Mouse (Mus musculus): Measurements from ENCODE around the gene E130116L18Rik. TPM values are rescaled to one million over a fixed set of nuclear protein-coding genes. Genes with fewer than 3 reads are reported as not detected.

The E130116L18Rik gene
- polyA plus RNA-seq (2014; fragmentation: Nextera tagmentation; extraction: Ambion mirVana), result not detected in 2 replicates

GRCm38 (mm10) chr5:25222752-25223702, at the start of gene E130116L18Rik:
Gene E130116L18Rik (minus strand): TSS chr5:25223153.
- peak; percentile 93 for DNase-seq (ENCODE audit: low spot score)
- Histone ChIP-seq H3K9me3 (ENCODE audit: control insufficient read depth, low read length) (no peaks in the 10 kb centered on the region), H3K36me3 (ENCODE audit: control insufficient read depth, insufficient read depth, low read length) (no peaks in the 10 kb centered on the region; the same call in 1 of the 2 replicates), H3K27ac (replicated peaks; ENCODE audit: low read depth, low read length) (0 out of 2 replicates have a peak within 1 kb of the TSS, but pooled peaks have one; percentile 36), H3K27me3 (ENCODE audit: control insufficient read depth, insufficient read depth, low read length) (no peaks in the 10 kb centered on the region), H3K4me1 (ENCODE audit: control insufficient read depth, insufficient read depth, low read length) (no peaks in the 10 kb centered on the region), H3K4me3 (ENCODE audit: low read depth, low read length) (peak within 1 kb of the TSS; percentile 57), H3K9ac (ENCODE audit: low read length) (peak within 1 kb of the TSS; percentile 87), H3K4me2 (ENCODE audit: low read depth, severe bottlenecking) (peak within 1 kb of the TSS; percentile 64)
- ATAC-seq (ENCODE audit: insufficient number of reproducible peaks, low FRiP score, low TSS enrichment, low read depth), result peak; percentile 95
- WGBS, result 6% methylated on average over 63 of the region's 72 CpGs

GRCm38 (mm10) chr5:25268258-25268888, 45.4 kb upstream of the E130116L18Rik start:
- H3K27ac ChIP-seq (replicated peaks; ENCODE audit: low read depth, low read length), result no peak overlapping the region
- no peaks in the 10 kb centered on the region for H3K27me3 ChIP-seq (ENCODE audit: control insufficient read depth, insufficient read depth, low read length)
- peaks cover 4% of the 10 kb centered on the region; the same call in 1 of the 2 replicates for H3K36me3 ChIP-seq (ENCODE audit: control insufficient read depth, insufficient read depth, low read length)
- ATAC-seq (ENCODE audit: insufficient number of reproducible peaks, low FRiP score, low TSS enrichment, low read depth) (no peak), DNase-seq (ENCODE audit: low spot score) (no peak)
- WGBS, result 95% methylated on average over 4 of the region's 4 CpGs
- no peak overlapping the region for H3K9ac ChIP-seq (ENCODE audit: low read length)
- H3K4me1 ChIP-seq (ENCODE audit: control insufficient read depth, insufficient read depth, low read length), result no peaks in the 10 kb centered on the region
- H3K4me2 ChIP-seq (ENCODE audit: low read depth, severe bottlenecking), result no peak overlapping the region
- H3K9me3 ChIP-seq (ENCODE audit: control insufficient read depth, low read length), result no peaks in the 10 kb centered on the region
- no peak overlapping the region for H3K4me3 ChIP-seq (ENCODE audit: low read depth, low read length)

GRCm38 (mm10) chr5:25262266-25262665, 39.3 kb upstream of the E130116L18Rik start:
- DNase-seq (ENCODE audit: low spot score) (no peak), ATAC-seq (ENCODE audit: insufficient number of reproducible peaks, low FRiP score, low TSS enrichment, low read depth) (no peak)
- WGBS, result 80% methylated on average over 7 of the region's 7 CpGs
- no peaks in the 10 kb centered on the region for H3K27me3 ChIP-seq (ENCODE audit: control insufficient read depth, insufficient read depth, low read length)
- H3K27ac ChIP-seq (replicated peaks; ENCODE audit: low read depth, low read length), result no peak overlapping the region
- H3K4me1 ChIP-seq (ENCODE audit: control insufficient read depth, insufficient read depth, low read length), result no peaks in the 10 kb centered on the region
- no peak overlapping the region for H3K9ac ChIP-seq (ENCODE audit: low read length)
- H3K36me3 ChIP-seq (ENCODE audit: control insufficient read depth, insufficient read depth, low read length), result peaks cover 11% of the 10 kb centered on the region
- H3K4me3 ChIP-seq (ENCODE audit: low read depth, low read length), result no peak overlapping the region
- H3K9me3 ChIP-seq (ENCODE audit: control insufficient read depth, low read length), result no peaks in the 10 kb centered on the region
- no peak overlapping the region for H3K4me2 ChIP-seq (ENCODE audit: low read depth, severe bottlenecking)

GRCm38 (mm10) chr5:25261452-25261851, 38.5 kb upstream of the E130116L18Rik start:
- Histone ChIP-seq H3K27ac (replicated peaks; ENCODE audit: low read depth, low read length) (no peak overlapping the region), H3K36me3 (ENCODE audit: control insufficient read depth, insufficient read depth, low read length) (peaks cover 11% of the 10 kb centered on the region)
- 76% methylated on average over 6 of the region's 6 CpGs for WGBS

GRCm38 (mm10) chr5:25256686-25257085, 33.7 kb upstream of the E130116L18Rik start:
- ATAC-seq (ENCODE audit: insufficient number of reproducible peaks, low FRiP score, low TSS enrichment, low read depth) (no peak), DNase-seq (ENCODE audit: low spot score) (no peak)
- Histone ChIP-seq H3K9ac (ENCODE audit: low read length) (no peak overlapping the region), H3K36me3 (ENCODE audit: control insufficient read depth, insufficient read depth, low read length) (peaks cover 11% of the 10 kb centered on the region), H3K27me3 (ENCODE audit: control insufficient read depth, insufficient read depth, low read length) (no peaks in the 10 kb centered on the region), H3K9me3 (ENCODE audit: control insufficient read depth, low read length) (no peaks in the 10 kb centered on the region), H3K4me1 (ENCODE audit: control insufficient read depth, insufficient read depth, low read length) (no peaks in the 10 kb centered on the region), H3K27ac (replicated peaks; ENCODE audit: low read depth, low read length) (no peak overlapping the region), H3K4me2 (ENCODE audit: low read depth, severe bottlenecking) (no peak overlapping the region), H3K4me3 (ENCODE audit: low read depth, low read length) (no peak overlapping the region)
- 84% methylated on average over 2 of the region's 2 CpGs for whole genome bisulfite sequencing

More at GRCm38 (mm10) chr5:25261452-25261851, 38.5 kb upstream of the E130116L18Rik start:
- Histone ChIP-seq H3K9me3 (ENCODE audit: control insufficient read depth, low read length) (no peaks in the 10 kb centered on the region), H3K4me2 (ENCODE audit: low read depth, severe bottlenecking) (no peak overlapping the region), H3K4me3 (ENCODE audit: low read depth, low read length) (no peak overlapping the region), H3K4me1 (ENCODE audit: control insufficient read depth, insufficient read depth, low read length) (no peaks in the 10 kb centered on the region), H3K27me3 (ENCODE audit: control insufficient read depth, insufficient read depth, low read length) (no peaks in the 10 kb centered on the region), H3K9ac (ENCODE audit: low read length) (no peak overlapping the region)
- ATAC-seq (ENCODE audit: insufficient number of reproducible peaks, low FRiP score, low TSS enrichment, low read depth), result no peak
- DNase-seq (ENCODE audit: low spot score), result no peak

GRCm38 (mm10) chr5:25254491-25254890, 31.5 kb upstream of the E130116L18Rik start:
- Histone ChIP-seq H3K9ac (ENCODE audit: low read length) (no peak overlapping the region), H3K27ac (replicated peaks; ENCODE audit: low read depth, low read length) (no peak overlapping the region), H3K36me3 (ENCODE audit: control insufficient read depth, insufficient read depth, low read length) (peaks cover 11% of the 10 kb centered on the region), H3K27me3 (ENCODE audit: control insufficient read depth, insufficient read depth, low read length) (no peaks in the 10 kb centered on the region), H3K4me3 (ENCODE audit: low read depth, low read length) (no peak overlapping the region), H3K4me2 (ENCODE audit: low read depth, severe bottlenecking) (no peak overlapping the region), H3K9me3 (ENCODE audit: control insufficient read depth, low read length) (no peaks in the 10 kb centered on the region), H3K4me1 (ENCODE audit: control insufficient read depth, insufficient read depth, low read length) (no peaks in the 10 kb centered on the region)
- 90% methylated on average over 4 of the region's 4 CpGs for WGBS
- DNase-seq (ENCODE audit: low spot score) (no peak), ATAC-seq (ENCODE audit: insufficient number of reproducible peaks, low FRiP score, low TSS enrichment, low read depth) (no peak)

GRCm38 (mm10) chr5:25252825-25253544, 30.0 kb upstream of the E130116L18Rik start:
- no peak overlapping the region for H3K4me3 ChIP-seq (ENCODE audit: low read depth, low read length)
- H3K27ac ChIP-seq (replicated peaks; ENCODE audit: low read depth, low read length), result no peak overlapping the region
- H3K4me2 ChIP-seq (ENCODE audit: low read depth, severe bottlenecking), result no peak overlapping the region
- no peak for ATAC-seq (ENCODE audit: insufficient number of reproducible peaks, low FRiP score, low TSS enrichment, low read depth)
- H3K27me3 ChIP-seq (ENCODE audit: control insufficient read depth, insufficient read depth, low read length), result no peaks in the 10 kb centered on the region
- no peaks in the 10 kb centered on the region for H3K9me3 ChIP-seq (ENCODE audit: control insufficient read depth, low read length)
- no peaks in the 10 kb centered on the region for H3K4me1 ChIP-seq (ENCODE audit: control insufficient read depth, insufficient read depth, low read length)
- DNase-seq (ENCODE audit: low spot score), result no peak
- no peak overlapping the region for H3K9ac ChIP-seq (ENCODE audit: low read length)
- H3K36me3 ChIP-seq (ENCODE audit: control insufficient read depth, insufficient read depth, low read length), result peaks cover 9% of the 10 kb centered on the region
- 92% methylated on average over 8 of the region's 8 CpGs for WGBS

- no peaks in the 10 kb centered on the region for H3K9me3 ChIP-seq (ENCODE audit: control insufficient read depth, low read length)
- no peak for DNase-seq (ENCODE audit: low spot score)
- no peak overlapping the region for H3K27ac ChIP-seq (replicated peaks; ENCODE audit: low read depth, low read length)
- peaks cover 5% of the 10 kb centered on the region for H3K36me3 ChIP-seq (ENCODE audit: control insufficient read depth, insufficient read depth, low read length)
- H3K9ac ChIP-seq (ENCODE audit: low read length), result no peak overlapping the region
- 90% methylated on average over 2 of the region's 2 CpGs for WGBS
- no peak for ATAC-seq (ENCODE audit: insufficient number of reproducible peaks, low FRiP score, low TSS enrichment, low read depth)
- H3K27me3 ChIP-seq (ENCODE audit: control insufficient read depth, insufficient read depth, low read length), result no peaks in the 10 kb centered on the region
- no peak overlapping the region for H3K4me2 ChIP-seq (ENCODE audit: low read depth, severe bottlenecking)
- no peaks in the 10 kb centered on the region for H3K4me1 ChIP-seq (ENCODE audit: control insufficient read depth, insufficient read depth, low read length)
- H3K4me3 ChIP-seq (ENCODE audit: low read depth, low read length), result no peak overlapping the region
These were observed 29.5 kb upstream of the E130116L18Rik start for GRCm38 (mm10) chr5:25252423-25252822.

Measured in limb, embryonic 11.5 days (tissue).